Mouse (Mus musculus) liver, adult (tissue): ENCODE measurements around the gene Llcfc1.

ENCODE experiments used
- GATA4 ChIP-seq: IDR thresholded peaks from 2 replicates; pipeline ENCODE4 v1.6.1; 2014; ENCODE audit warnings: mild to moderate bottlenecking, low read length; ENCODE audit not compliant: insufficient replicate concordance

Llcfc1 gene

GRCm38 (mm10) chr6:41684131-41684530, at the start of gene Llcfc1:
TSS of gene Llcfc1 (plus strand) at chr6:41684431.
- TF ChIP-seq GATA4 = no peak

GRCm38 (mm10) chr6:41635211-41635610, 49.0 kb upstream of the Llcfc1 start:
- no peak for TF ChIP-seq GATA4

GRCm38 (mm10) chr6:41636178-41636577, 48.1 kb upstream of the Llcfc1 start, which contains the start of gene Trpv6:
TSS of gene Trpv6 (minus strand) at chr6:41636405.
- TF ChIP-seq GATA4 = no peak

- no peak for TF ChIP-seq GATA4
Observed at GRCm38 (mm10) chr6:41637393-41637792, 46.8 kb upstream of the Llcfc1 start.

GRCm38 (mm10) chr6:41637927-41638506, 46.2 kb upstream of the Llcfc1 start:
- no peak for TF ChIP-seq GATA4

- TF ChIP-seq GATA4 = no peak
Observed at GRCm38 (mm10) chr6:41640449-41640848, 43.8 kb upstream of the Llcfc1 start.

- TF ChIP-seq GATA4 = no peak
Observed at GRCm38 (mm10) chr6:41641173-41641866, 42.9 kb upstream of the Llcfc1 start.

- no peak for TF ChIP-seq GATA4
Observed at GRCm38 (mm10) chr6:41642765-41643164, 41.5 kb upstream of the Llcfc1 start.

GRCm38 (mm10) chr6:41643227-41643626, 41.0 kb upstream of the Llcfc1 start:
- TF ChIP-seq GATA4 = no peak

- no peak for TF ChIP-seq GATA4
Observed at GRCm38 (mm10) chr6:41646220-41646619, 38.0 kb upstream of the Llcfc1 start.

GRCm38 (mm10) chr6:41646672-41647071, 37.6 kb upstream of the Llcfc1 start:
- TF ChIP-seq GATA4 = no peak

- TF ChIP-seq GATA4 = no peak
Observed at GRCm38 (mm10) chr6:41653173-41653572, 31.1 kb upstream of the Llcfc1 start.

- no peak for TF ChIP-seq GATA4
Observed at GRCm38 (mm10) chr6:41654648-41655047, 29.6 kb upstream of the Llcfc1 start.

GRCm38 (mm10) chr6:41658487-41658886, 25.7 kb upstream of the Llcfc1 start:
- no peak for TF ChIP-seq GATA4

- no peak for TF ChIP-seq GATA4
Observed at GRCm38 (mm10) chr6:41662320-41662719, 21.9 kb upstream of the Llcfc1 start.

GRCm38 (mm10) chr6:41676530-41676929, 7.7 kb upstream of the Llcfc1 start:
- no peak for TF ChIP-seq GATA4

GRCm38 (mm10) chr6:41680669-41681068, 3.6 kb upstream of the Llcfc1 start, which contains the start of gene Trpv5:
TSS of gene Trpv5 (minus strand) at chr6:41680769.
- TF ChIP-seq GATA4 = no peak
